Mouse (Mus musculus): ENCODE measurements around the gene Nudt17. TPM values are rescaled to one million over a fixed set of nuclear protein-coding genes. Genes with fewer than 3 reads are reported as not detected.

Gene Nudt17
- total and polyA plus RNA-seq, 2 experiments from 2014 or later: 5.6 to 11.7 TPM

- Histone ChIP-seq H3K4me1 (ENCODE audit: insufficient read depth) (peaks cover 7% of the 10 kb centered on the region; the same call in 1 of the 2 replicates), H3K9me3 (ENCODE audit: low read length) (no peaks in the 10 kb centered on the region), H3K4me2 (ENCODE audit: low read depth) (peak overlapping the region; percentile 43), H3K36me3 (ENCODE audit: insufficient read depth) (no peaks in the 10 kb centered on the region), H3K9ac (no peak overlapping the region), H3K4me3 (ENCODE audit: low read depth, low read length) (no peak overlapping the region), H3K27me3 (ENCODE audit: insufficient read depth, low read length) (no peaks in the 10 kb centered on the region; the same call in 1 of the 2 replicates), H3K27ac (ENCODE audit: low read depth, low read length) (no peak overlapping the region)
- DNase-seq: no peak
- 61% methylated on average over 17 of the region's 17 CpGs for WGBS
- no peak for ATAC-seq
- no peak for TF ChIP-seq CTCF (IDR thresholded peaks at IDR 0.05; ENCODE audit: low read depth)
Measured at GRCm38 (mm10) chr3:96684151-96684821, 24.1 kb downstream of the Nudt17 start.

- Histone ChIP-seq H3K27me3 (ENCODE audit: insufficient read depth, low read length) (no peaks in the 10 kb centered on the region; the same call in 1 of the 2 replicates), H3K9me3 (ENCODE audit: low read length) (no peaks in the 10 kb centered on the region), H3K4me3 (ENCODE audit: low read depth, low read length) (no peak overlapping the region), H3K4me1 (ENCODE audit: insufficient read depth) (peaks cover 7% of the 10 kb centered on the region; the same call in 1 of the 2 replicates), H3K9ac (no peak overlapping the region), H3K4me2 (ENCODE audit: low read depth) (no peak overlapping the region), H3K36me3 (ENCODE audit: insufficient read depth) (no peaks in the 10 kb centered on the region), H3K27ac (ENCODE audit: low read depth, low read length) (no peak overlapping the region)
- 82% methylated on average over 3 of the region's 3 CpGs for WGBS
- no peak for TF ChIP-seq CTCF (IDR thresholded peaks at IDR 0.05; ENCODE audit: low read depth)
- ATAC-seq (no peak), DNase-seq (no peak)
Measured at GRCm38 (mm10) chr3:96683496-96683895, 24.9 kb downstream of the Nudt17 start.

- TF ChIP-seq CTCF (IDR thresholded peaks at IDR 0.05; ENCODE audit: low read depth): no peak
- Histone ChIP-seq H3K9me3 (ENCODE audit: low read length) (no peaks in the 10 kb centered on the region), H3K4me2 (ENCODE audit: low read depth) (no peak overlapping the region), H3K4me3 (ENCODE audit: low read depth, low read length) (no peak overlapping the region), H3K9ac (no peak overlapping the region), H3K27me3 (ENCODE audit: insufficient read depth, low read length) (no peaks in the 10 kb centered on the region; the same call in 1 of the 2 replicates), H3K27ac (ENCODE audit: low read depth, low read length) (no peak overlapping the region), H3K36me3 (ENCODE audit: insufficient read depth) (no peaks in the 10 kb centered on the region), H3K4me1 (ENCODE audit: insufficient read depth) (peaks cover 7% of the 10 kb centered on the region; the same call in 1 of the 2 replicates)
- ATAC-seq (peak; percentile 85), DNase-seq (peak; percentile 50)
- 15% methylated on average over 12 of the region's 12 CpGs for WGBS
Measured at GRCm38 (mm10) chr3:96680269-96680956, 27.9 kb downstream of the Nudt17 start.

- Histone ChIP-seq H3K4me2 (ENCODE audit: low read depth) (no peak overlapping the region), H3K36me3 (ENCODE audit: insufficient read depth) (no peaks in the 10 kb centered on the region), H3K27me3 (ENCODE audit: insufficient read depth, low read length) (no peaks in the 10 kb centered on the region; the same call in 1 of the 2 replicates), H3K4me1 (ENCODE audit: insufficient read depth) (peaks cover 7% of the 10 kb centered on the region; the same call in 1 of the 2 replicates), H3K9ac (no peak overlapping the region), H3K27ac (ENCODE audit: low read depth, low read length) (no peak overlapping the region), H3K4me3 (ENCODE audit: low read depth, low read length) (no peak overlapping the region), H3K9me3 (ENCODE audit: low read length) (no peaks in the 10 kb centered on the region)
- DNase-seq (no peak), ATAC-seq (no peak)
- WGBS: 24% methylated on average over 5 of the region's 5 CpGs
- TF ChIP-seq CTCF (IDR thresholded peaks at IDR 0.05; ENCODE audit: low read depth): no peak
Measured at GRCm38 (mm10) chr3:96679159-96679674, 29.1 kb downstream of the Nudt17 start.

GRCm38 (mm10) chr3:96678456-96678855 lies 29.9 kb downstream of the Nudt17 start:
- Histone ChIP-seq H3K4me3 (ENCODE audit: low read depth, low read length) (no peak overlapping the region), H3K27ac (ENCODE audit: low read depth, low read length) (no peak overlapping the region), H3K9ac (no peak overlapping the region), H3K27me3 (ENCODE audit: insufficient read depth, low read length) (no peaks in the 10 kb centered on the region), H3K4me1 (ENCODE audit: insufficient read depth) (peaks cover 7% of the 10 kb centered on the region; the same call in 1 of the 2 replicates), H3K36me3 (ENCODE audit: insufficient read depth) (no peaks in the 10 kb centered on the region), H3K4me2 (ENCODE audit: low read depth) (no peak overlapping the region), H3K9me3 (ENCODE audit: low read length) (no peaks in the 10 kb centered on the region)
- 63% methylated on average over 7 of the region's 7 CpGs for WGBS
- TF ChIP-seq CTCF (IDR thresholded peaks at IDR 0.05; ENCODE audit: low read depth): no peak
- ATAC-seq (no peak), DNase-seq (no peak)

GRCm38 (mm10) chr3:96675690-96676089 lies 32.7 kb downstream of the Nudt17 start:
- Histone ChIP-seq H3K27ac (ENCODE audit: low read depth, low read length) (no peak overlapping the region), H3K4me1 (ENCODE audit: insufficient read depth) (peaks cover 7% of the 10 kb centered on the region; the same call in 1 of the 2 replicates), H3K9ac (no peak overlapping the region), H3K4me3 (ENCODE audit: low read depth, low read length) (no peak overlapping the region), H3K36me3 (ENCODE audit: insufficient read depth) (no peaks in the 10 kb centered on the region), H3K9me3 (ENCODE audit: low read length) (no peaks in the 10 kb centered on the region), H3K4me2 (ENCODE audit: low read depth) (no peak overlapping the region), H3K27me3 (ENCODE audit: insufficient read depth, low read length) (no peaks in the 10 kb centered on the region)
- no peak for DNase-seq
- ATAC-seq: no peak
- 25% methylated on average over 3 of the region's 3 CpGs for WGBS
- TF ChIP-seq CTCF (IDR thresholded peaks at IDR 0.05; ENCODE audit: low read depth): no peak

- Histone ChIP-seq H3K36me3 (ENCODE audit: insufficient read depth) (no peaks in the 10 kb centered on the region), H3K9ac (no peak overlapping the region), H3K4me2 (ENCODE audit: low read depth) (no peak overlapping the region), H3K27me3 (ENCODE audit: insufficient read depth, low read length) (no peaks in the 10 kb centered on the region), H3K4me3 (ENCODE audit: low read depth, low read length) (no peak overlapping the region), H3K4me1 (ENCODE audit: insufficient read depth) (peaks cover 3% of the 10 kb centered on the region; the same call in 1 of the 2 replicates), H3K27ac (ENCODE audit: low read depth, low read length) (no peak overlapping the region), H3K9me3 (ENCODE audit: low read length) (no peaks in the 10 kb centered on the region)
- DNase-seq (no peak), ATAC-seq (no peak)
- 80% methylated on average over 3 of the region's 3 CpGs for WGBS
- no peak for TF ChIP-seq CTCF (IDR thresholded peaks at IDR 0.05; ENCODE audit: low read depth)
Measured at GRCm38 (mm10) chr3:96675171-96675570, 33.2 kb downstream of the Nudt17 start.
